Mouse (Mus musculus) lung, embryonic 14.5 days (tissue): ENCODE data around the gene Cyp2j9. TPM values are rescaled to one million over a fixed set of nuclear protein-coding genes. Genes with fewer than 3 reads are reported as not detected.

Experiments used
- ATAC-seq: fragments of 200-750 bp; cut with Nextera tagmentation; 2 replicates; pipeline ENCODE4 v1.8.0; 2017; ENCODE audit warnings: mild to moderate bottlenecking, moderate TSS enrichment, moderate library complexity; ENCODE audit not compliant: insufficient read depth
- DNase-seq: peaks from one replicate; pipeline ENCODE4 v3.0.0-alpha.2; 2015
- H3K27ac ChIP-seq: fragments of 300-500 bp; sonication (generic); 2 replicates; pipeline ENCODE4 v1.5.1; 2014; ENCODE audit warnings: low read depth, mild to moderate bottlenecking, moderate library complexity
- H3K27me3 ChIP-seq: fragments of 300-500 bp; sonication (generic); 2 replicates; pipeline ENCODE4 v1.6.1; 2014; ENCODE audit warnings: low read length, control low read depth; ENCODE audit not compliant: insufficient read depth
- H3K36me3 ChIP-seq: fragments of 300-500 bp; sonication (generic); 2 replicates; pipeline ENCODE4 v1.6.1; 2014; ENCODE audit warnings: control low read depth; ENCODE audit not compliant: insufficient read depth
- H3K4me1 ChIP-seq: fragments of 300-500 bp; sonication (generic); 2 replicates; pipeline ENCODE4 v1.6.1; 2014; ENCODE audit warnings: antibody characterized with exemption, control low read depth; ENCODE audit not compliant: insufficient read depth
- H3K4me2 ChIP-seq: fragments of 300-500 bp; sonication (generic); 2 replicates; pipeline ENCODE4 v1.6.1; 2014; ENCODE audit warnings: mild to moderate bottlenecking
- H3K4me3 ChIP-seq: fragments of 300-500 bp; sonication (generic); 2 replicates; pipeline ENCODE4 v1.5.1; 2014; ENCODE audit warnings: low read depth, low read length
- H3K9ac ChIP-seq: fragments of 300-500 bp; sonication (generic); 2 replicates; pipeline ENCODE4 v1.6.1; 2014
- H3K9me3 ChIP-seq: fragments of 300-500 bp; sonication (generic); 2 replicates; pipeline ENCODE4 v1.6.1; 2016; ENCODE audit warnings: low read depth, low read length, control low read depth
- CTCF ChIP-seq: IDR thresholded peaks from 2 replicates; pipeline ENCODE4 v1.5.1; 2016; ENCODE audit warnings: antibody characterized with exemption, low read depth
- WGBS: fragments of 180-500 bp; shearing (Covaris S2); extraction: QIAGEN DNeasy Blood & Tissue Kit; methylation state at CpG from one replicate; pipeline ENCODE4 v1.1.7; 2014; 5-methylcytosine and 5-hydroxymethylcytosine counted together
- polyA plus RNA-seq: library from polyadenylated mRNA; unstranded; fragments of >200 nt; fragmentation: Nextera tagmentation; extraction: Ambion mirVana; gene quantifications from 2 replicates; pipeline ENCODE4 v1.2.1, GENCODE M21; 2014

Gene Cyp2j9
- polyA plus RNA-seq, 1 experiment from 2014 or later = 2.5 TPM

DNA sequence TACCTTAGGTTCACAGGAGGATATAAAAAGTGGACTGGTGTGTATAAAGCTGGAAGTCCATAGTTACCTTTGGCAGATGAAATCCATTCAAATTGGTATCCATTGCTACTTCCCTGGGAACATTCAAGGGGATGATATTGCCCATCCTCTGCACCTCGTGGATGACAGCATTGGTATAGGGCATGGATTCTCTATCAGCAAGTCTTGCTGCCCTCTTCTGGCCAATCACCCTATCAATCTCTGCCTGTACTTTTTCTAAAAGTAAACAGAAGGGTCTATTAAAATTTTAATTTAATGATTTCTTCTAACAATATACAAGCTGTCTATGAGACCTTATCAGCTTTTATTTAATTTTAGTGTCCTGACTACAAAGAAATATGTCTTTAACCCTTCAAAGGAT, 65.6 kb downstream of the Cyp2j9 start:
- no peak overlapping the region for H3K4me2 ChIP-seq
- no peak overlapping the region for H3K9ac ChIP-seq
- DNase-seq = no peak
- no peaks in the 10 kb centered on the region for H3K36me3 ChIP-seq
- WGBS = 6% methylated on average over 1 of the region's 1 CpGs
- H3K4me3 ChIP-seq = no peak overlapping the region
- no peak for ATAC-seq
- H3K27me3 ChIP-seq = no peaks in the 10 kb centered on the region
- no peaks in the 10 kb centered on the region for H3K9me3 ChIP-seq
- TF ChIP-seq CTCF = no peak
- no peak overlapping the region for H3K27ac ChIP-seq
- no peaks in the 10 kb centered on the region for H3K4me1 ChIP-seq

- Histone ChIP-seq H3K4me3 (no peak overlapping the region), H3K9me3 (no peaks in the 10 kb centered on the region), H3K4me1 (no peaks in the 10 kb centered on the region), H3K4me2 (no peak overlapping the region), H3K9ac (no peak overlapping the region), H3K36me3 (no peaks in the 10 kb centered on the region), H3K27me3 (no peaks in the 10 kb centered on the region), H3K27ac (no peak overlapping the region)
- no peak for TF ChIP-seq CTCF
- ATAC-seq (no peak), DNase-seq (no peak)
- 72% methylated on average over 2 of the region's 2 CpGs for WGBS
These were observed 69.1 kb downstream of the Cyp2j9 start for GRCm38 (mm10) chr4:96522256-96522655.

Other genes starting within 250 kb of the Cyp2j9 start
- not detected in 2 replicates for gene Cyp2j11, start 242.9 kb downstream of the Cyp2j9 start, polyA plus RNA-seq
- gene Cyp2j8, start 84.2 kb downstream of the Cyp2j9 start, polyA plus RNA-seq = not detected in 2 replicates
- 5.8 and 6.5 TPM in 2 replicates for gene Cyp2j6, start 37.9 kb downstream of the Cyp2j9 start, polyA plus RNA-seq
- gene Cyp2j5, start 72.6 kb upstream of the Cyp2j9 start, polyA plus RNA-seq = not detected in 2 replicates
- gene Gm12695, start 193.6 kb upstream of the Cyp2j9 start, polyA plus RNA-seq = not detected in 2 replicates